Mouse (Mus musculus) embryonic fibroblast, embryonic 13.5 days (primary cell): ENCODE measurements around the gene Dst. TPM values are rescaled to one million over a fixed set of nuclear protein-coding genes. Genes with fewer than 3 reads are reported as not detected.

Experiments used
- H3K27ac ChIP-seq: 2 replicates; pipeline ENCODE4 v1.5.1; 2012; ENCODE audit warnings: low read length, control low read depth, inconsistent platforms; ENCODE audit not compliant: insufficient read depth
- H3K4me1 ChIP-seq: 2 replicates; pipeline ENCODE4 v1.6.1; 2011; ENCODE audit warnings: low read length; ENCODE audit not compliant: control insufficient read depth, insufficient read depth
- H3K4me3 ChIP-seq: 2 replicates; pipeline ENCODE4 v1.5.1; 2011; ENCODE audit warnings: mild to moderate bottlenecking, control low read depth, low read length; ENCODE audit not compliant: insufficient read depth
- CTCF ChIP-seq: IDR thresholded peaks from 2 replicates; pipeline ENCODE4 v1.5.1; 2011; ENCODE audit warnings: mild to moderate bottlenecking, control low read depth, low read length, moderate library complexity, borderline replicate concordance; ENCODE audit not compliant: insufficient read depth
- POLR2A ChIP-seq: IDR thresholded peaks from 2 replicates; pipeline ENCODE4 v1.6.1; 2011; ENCODE audit warnings: low read depth, mild to moderate bottlenecking, control low read depth, low read length, moderate library complexity
- polyA plus RNA-seq: library from polyadenylated mRNA; stranded (reverse); fragments of >200 nt; gene quantifications from 2 replicates; pipeline ENCODE4 v1.2.4, GENCODE M21; 2011; ENCODE audit warnings: low read depth; ENCODE audit not compliant: missing spikeins, insufficient read length

Dst gene
- polyA plus RNA-seq: 101 and 129 TPM in 2 replicates

- Histone ChIP-seq H3K4me1 (peaks cover 12% of the 10 kb centered on the region), H3K27ac (no peak within 1 kb of the TSS), H3K4me3 (peak within 1 kb of the TSS; percentile 70)
- TF ChIP-seq CTCF (no peak), POLR2A (no peak)
These were observed at the start of gene Dst for GRCm38 (mm10) chr1:33908191-33908962. TSS of gene Dst (plus strand) at chr1:33908225.

- Histone ChIP-seq H3K4me1 (peaks cover 2% of the 10 kb centered on the region; the same call in 1 of the 2 replicates), H3K4me3 (no peak overlapping the region), H3K27ac (no peak overlapping the region)
- TF ChIP-seq POLR2A: no peak
These were observed 39.0 kb upstream of the Dst start for GRCm38 (mm10) chr1:33869031-33869430.

GRCm38 (mm10) chr1:33869437-33869836 is 38.6 kb upstream of the Dst start:
- peaks cover 2% of the 10 kb centered on the region; the same call in 1 of the 2 replicates for H3K4me1 ChIP-seq
- no peak overlapping the region for H3K27ac ChIP-seq
- H3K4me3 ChIP-seq: no peak overlapping the region
- no peak for TF ChIP-seq CTCF
- no peak for TF ChIP-seq POLR2A

GRCm38 (mm10) chr1:33873561-33873960 is 34.5 kb upstream of the Dst start:
- no peak overlapping the region for H3K27ac ChIP-seq
- no peak for TF ChIP-seq CTCF
- TF ChIP-seq POLR2A: no peak
- H3K4me1 ChIP-seq: peaks cover 2% of the 10 kb centered on the region; the same call in 1 of the 2 replicates
- no peak overlapping the region for H3K4me3 ChIP-seq

GRCm38 (mm10) chr1:33875691-33876090 is 32.3 kb upstream of the Dst start:
- Histone ChIP-seq H3K27ac (no peak overlapping the region), H3K4me1 (peaks cover under 1% of the 10 kb centered on the region; the same call in 1 of the 2 replicates), H3K4me3 (no peak overlapping the region)
- TF ChIP-seq POLR2A (no peak), CTCF (no peak)

- TF ChIP-seq POLR2A (no peak), CTCF (no peak)
- Histone ChIP-seq H3K27ac (no peak overlapping the region), H3K4me3 (no peak overlapping the region), H3K4me1 (no peaks in the 10 kb centered on the region)
These were observed 31.6 kb upstream of the Dst start for GRCm38 (mm10) chr1:33876416-33876815.

GRCm38 (mm10) chr1:33878170-33878569 is 29.9 kb upstream of the Dst start:
- no peak for TF ChIP-seq CTCF
- TF ChIP-seq POLR2A: no peak
- H3K4me3 ChIP-seq: no peak overlapping the region
- H3K4me1 ChIP-seq: no peaks in the 10 kb centered on the region
- H3K27ac ChIP-seq: no peak overlapping the region

- Histone ChIP-seq H3K4me3 (peak overlapping the region; percentile 23; the same call in 1 of the 2 replicates), H3K27ac (no peak overlapping the region), H3K4me1 (no peaks in the 10 kb centered on the region)
- TF ChIP-seq CTCF (no peak), POLR2A (no peak)
These were observed 24.8 kb upstream of the Dst start for GRCm38 (mm10) chr1:33883102-33883839.

- Histone ChIP-seq H3K4me3 (no peak overlapping the region), H3K27ac (no peak overlapping the region), H3K4me1 (no peaks in the 10 kb centered on the region)
- TF ChIP-seq POLR2A: no peak
- TF ChIP-seq CTCF: no peak
These were observed 15.2 kb upstream of the Dst start for GRCm38 (mm10) chr1:33892784-33893183.

GRCm38 (mm10) chr1:33896116-33896515 is 11.9 kb upstream of the Dst start:
- no peak overlapping the region for H3K4me3 ChIP-seq
- H3K27ac ChIP-seq: no peak overlapping the region
- peaks cover 3% of the 10 kb centered on the region; the same call in 1 of the 2 replicates for H3K4me1 ChIP-seq
- TF ChIP-seq POLR2A: no peak
- TF ChIP-seq CTCF: no peak
